Mouse (Mus musculus): ENCODE measurements at regions not wholly inside any gene's neighbourhood (a gene's known extent, or its start where the extent isn't known, plus 50 kb on each side); places are given as distances from the start of the nearest gene placed in this dataset.

DNA sequence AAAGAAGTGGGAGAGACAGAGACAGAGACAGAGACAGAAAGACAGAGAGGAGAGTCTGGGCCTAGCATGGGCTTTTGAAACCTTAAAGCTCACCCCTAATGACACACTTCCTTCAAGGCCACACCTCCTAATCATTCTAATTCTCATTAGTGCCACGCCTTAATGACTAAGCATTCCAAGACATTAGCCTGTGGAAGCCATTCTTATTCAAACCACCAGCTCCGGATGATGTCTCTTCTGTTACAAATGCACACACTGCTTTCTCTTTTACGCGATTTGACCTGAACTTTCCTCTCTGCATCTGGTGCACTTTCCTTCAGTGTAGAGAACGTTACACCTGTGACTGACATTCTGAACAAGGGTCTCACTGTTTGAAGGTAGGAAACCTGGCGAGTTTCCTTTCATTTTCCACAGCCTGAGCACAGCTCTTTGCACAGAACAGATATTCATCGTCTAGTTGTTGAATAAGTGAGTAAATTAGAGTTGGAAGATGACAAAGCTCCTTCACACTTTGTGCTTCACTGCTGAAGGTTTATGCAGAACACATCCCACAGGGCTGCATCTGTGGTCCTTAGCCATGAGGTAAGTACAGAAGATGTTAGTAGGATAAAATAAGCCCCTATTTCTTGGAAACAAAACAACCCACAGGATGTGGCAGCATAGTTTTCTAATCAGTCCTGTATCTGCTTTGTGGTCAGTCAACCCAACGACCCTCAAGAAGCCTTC is 116.8 kb downstream of the Faxc start:
- peak; percentile 23 for DNase-seq

- DNase-seq = no peak
Measured at GRCm38 (mm10) chr4:22066785-22067433, 135.8 kb downstream of the Faxc start.

DNA sequence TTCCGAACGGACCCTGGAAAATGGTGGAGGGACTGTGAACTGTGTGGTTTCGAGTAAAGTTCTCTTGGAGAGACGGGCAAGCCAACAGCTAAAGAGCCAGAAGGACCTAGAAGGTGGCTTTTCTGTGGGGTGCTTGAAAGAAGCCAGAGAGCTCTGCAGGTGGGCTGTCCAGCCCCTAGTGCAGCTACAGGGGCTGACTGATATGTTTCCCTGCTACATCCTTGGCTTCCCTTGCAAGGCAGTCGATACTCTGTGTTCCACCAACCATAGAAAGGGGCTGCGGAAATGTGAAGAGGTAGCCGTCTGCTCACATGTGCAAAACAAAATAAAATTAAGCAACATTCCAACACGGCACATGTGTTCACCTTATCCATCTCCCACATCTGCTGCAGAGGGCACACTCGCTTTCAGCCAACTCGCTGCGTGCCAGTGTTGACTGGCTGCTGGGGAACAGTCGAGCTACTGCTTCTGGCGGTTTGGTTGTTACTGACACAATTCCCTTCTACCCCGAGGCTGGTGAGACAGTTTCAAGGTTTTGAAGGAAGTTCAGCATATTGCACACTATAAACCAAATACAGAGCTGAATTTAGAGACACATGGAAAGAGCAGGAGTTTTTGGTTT is 136.7 kb downstream of the Faxc start:
- DNase-seq = no peak

GRCm38 (mm10) chr4:22088209-22088787 is 157.2 kb downstream of the Faxc start:
- peak; percentile 37 for DNase-seq

- DNase-seq = peak; percentile 75
Measured at GRCm38 (mm10) chr4:22089637-22090041, 158.5 kb downstream of the Faxc start.

DNA sequence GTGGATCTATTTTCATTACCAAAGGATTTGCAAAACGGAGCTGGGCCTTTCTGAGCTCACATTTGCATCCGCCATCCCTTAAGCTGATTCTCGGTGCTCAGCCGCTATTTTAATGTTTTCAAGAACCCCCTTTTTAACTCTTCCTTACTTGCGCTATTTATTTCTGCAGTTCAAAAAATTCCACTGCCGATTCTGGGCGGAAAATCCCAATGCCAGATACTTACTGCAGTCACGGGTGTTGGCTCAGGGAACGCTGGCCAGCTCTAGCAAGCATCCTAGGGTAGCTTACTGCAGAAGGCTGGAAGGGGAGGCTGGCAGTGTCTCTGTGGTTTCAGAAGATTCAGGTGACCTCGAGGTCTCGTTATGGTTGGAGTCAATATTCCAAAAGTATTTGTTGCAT is 159.4 kb downstream of the Faxc start:
- peak; percentile 46 for DNase-seq

GRCm38 (mm10) chr4:22092551-22092950 is 161.4 kb downstream of the Faxc start:
- DNase-seq = peak; percentile 19

DNA sequence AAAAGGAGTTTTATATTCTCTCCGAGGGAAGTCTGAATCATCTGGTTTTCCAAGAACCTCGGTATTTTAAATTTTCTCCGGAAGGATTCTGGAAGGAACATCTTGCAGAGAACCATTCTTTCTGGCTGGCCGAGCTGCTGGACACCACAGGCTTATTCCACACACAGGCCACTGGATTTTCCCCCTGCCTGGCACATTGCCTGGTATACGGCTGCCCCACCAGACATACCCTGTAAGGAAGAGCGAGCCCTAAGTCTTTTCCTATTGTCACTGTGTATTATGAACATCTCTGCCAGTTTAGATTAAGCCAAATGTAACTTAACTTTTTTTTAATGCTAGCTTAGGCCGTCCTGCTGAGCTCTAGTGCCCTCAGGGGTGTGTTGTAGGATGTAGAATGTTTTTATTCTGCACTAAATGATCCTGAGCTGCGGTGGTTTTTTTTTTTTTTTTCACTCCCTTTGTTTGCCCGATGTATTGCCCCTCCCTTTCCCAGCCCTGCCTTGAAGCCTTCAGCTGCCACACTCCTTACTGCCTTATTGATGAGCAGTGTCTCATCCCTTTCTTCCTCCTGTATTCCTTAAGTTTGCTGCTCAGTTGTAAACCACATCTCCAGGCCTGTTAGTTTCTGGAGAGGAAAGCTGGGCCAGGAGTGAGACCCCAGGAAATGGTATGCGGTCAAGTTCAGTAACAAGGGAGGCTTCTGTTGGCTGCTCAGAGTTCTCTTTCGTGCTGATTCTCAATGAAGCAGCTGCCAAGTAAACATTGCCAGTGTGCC is 164.3 kb downstream of the Faxc start:
- DNase-seq = peak; percentile 39

- no peak for DNase-seq
Measured at GRCm38 (mm10) chr4:22098605-22099004, 167.5 kb downstream of the Faxc start.

- DNase-seq = peak; percentile 48
Measured at GRCm38 (mm10) chr4:22102478-22102877, 171.3 kb downstream of the Faxc start.

- peak; percentile 63 for DNase-seq
Measured at GRCm38 (mm10) chr4:22103001-22103587, 172.0 kb downstream of the Faxc start.

GRCm38 (mm10) chr4:22106883-22107282 is 175.8 kb downstream of the Faxc start:
- peak; percentile 64 for DNase-seq

- DNase-seq = peak; percentile 76
Measured at GRCm38 (mm10) chr4:22109410-22109809, 178.3 kb downstream of the Faxc start.

GRCm38 (mm10) chr4:22110400-22110799 is 179.3 kb downstream of the Faxc start:
- peak; percentile 13 for DNase-seq

GRCm38 (mm10) chr4:22112209-22112608 is 181.1 kb downstream of the Faxc start:
- DNase-seq = peak; percentile 36

- no peak for DNase-seq
Measured at GRCm38 (mm10) chr4:22114451-22114850, 183.3 kb downstream of the Faxc start.

GRCm38 (mm10) chr4:22119877-22120276 is 188.7 kb downstream of the Faxc start:
- DNase-seq = no peak

DNA sequence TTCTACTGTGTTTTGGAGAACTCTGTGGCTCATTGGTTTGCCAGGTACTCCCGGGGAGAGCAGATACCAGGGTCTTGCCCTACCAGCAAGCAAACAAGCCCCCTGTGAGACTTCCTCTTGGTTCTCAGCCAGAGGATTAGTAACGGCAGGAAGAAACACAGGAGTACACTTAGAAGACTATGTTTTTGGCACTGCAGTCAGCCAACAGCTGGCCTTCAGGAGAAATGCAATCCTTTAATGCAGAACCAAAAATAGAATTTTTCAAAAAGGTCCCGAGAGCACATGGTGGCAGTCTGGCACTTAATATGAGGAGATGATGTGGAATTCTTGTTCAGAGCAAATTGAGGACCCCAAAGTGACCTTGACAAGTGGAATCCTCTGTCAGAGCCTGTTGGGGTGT is 189.8 kb downstream of the Faxc start:
- DNase-seq = no peak

- no peak for DNase-seq
Measured at GRCm38 (mm10) chr4:22121397-22121796, 190.3 kb downstream of the Faxc start.

DNA sequence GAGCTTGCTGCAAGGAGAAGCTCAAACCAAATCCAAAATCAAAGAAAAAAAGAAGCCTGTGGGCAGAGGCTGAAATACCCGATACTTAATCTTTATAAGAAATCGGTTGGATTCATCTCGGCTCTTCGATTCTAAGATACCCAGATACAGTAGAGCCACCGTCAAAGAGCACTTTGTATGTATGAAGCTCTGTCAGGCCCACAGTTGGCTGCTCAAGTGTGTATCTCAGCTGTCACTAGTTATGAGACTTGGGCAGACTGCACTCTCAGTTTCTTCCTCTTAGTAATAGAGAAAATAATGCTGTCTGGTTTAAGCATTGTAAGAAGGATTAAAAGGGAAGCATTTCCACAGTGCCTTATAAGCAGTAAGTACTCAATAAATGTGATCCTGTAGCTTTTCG is 193.7 kb downstream of the Faxc start:
- peak; percentile 72 for DNase-seq

DNA sequence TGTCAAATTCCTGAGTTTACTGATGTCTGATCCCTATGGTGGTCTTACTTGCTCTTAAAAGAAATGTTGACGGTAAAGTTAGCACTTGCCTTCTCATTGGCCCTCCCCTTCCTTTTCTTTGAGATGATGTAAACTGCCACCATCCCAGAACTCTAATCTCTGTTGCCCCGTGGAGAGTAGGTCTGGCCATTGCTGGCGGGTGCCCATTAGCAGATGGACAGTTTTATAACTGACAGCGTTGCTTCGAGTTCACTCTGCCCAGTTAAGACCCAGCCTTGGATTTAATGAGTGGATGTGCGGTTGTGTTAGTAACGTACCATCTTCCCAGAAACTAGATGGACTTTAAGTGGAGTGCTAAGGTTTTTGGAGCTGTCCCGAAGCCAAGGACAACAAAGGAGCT is 199.4 kb downstream of the Faxc start:
- DNase-seq = peak; percentile 29

Data from heart, adult 11 months (tissue).